ENCODE assay signal across 9 mouse cellular contexts in genomic region chr5:120514754-120515153, GRCm38 (mm10). TPM values are rescaled to one million over a fixed set of nuclear protein-coding genes. Genes with fewer than 3 reads are reported as not detected.
A peak's percentile ranks its signal among the peaks of the same experiment; 100 is the strongest.
DNase-seq lines count a peak whose midpoint lies in the region; ATAC-seq and TF ChIP-seq lines count a peak whose summit lies in the region.
"Had no signal": no experiment of that assay in that cellular context is flagged by ENCODE, and none has a peak within 500 bp of the region (broad histone marks: within the 10 kb centered on the region; RNA-seq: fewer than 3 reads in every experiment).

No protein-coding gene starts in this region.

- TF ChIP-seq POLR2A in myocyte (IDR thresholded peaks at IDR 0.05; ENCODE audit: insufficient read length, low read depth) = no peak

- H3K79me2 ChIP-seq in myocyte (ENCODE audit: control insufficient read depth, insufficient read depth) = peaks cover 9% of the 10 kb centered on the region

- H3K27ac ChIP-seq in neural tube, embryonic 12.5 days = no peak overlapping the region
- H3K27ac ChIP-seq in intestine, postnatal 0 days (ENCODE audit: low read depth, low read length) = no peak overlapping the region

- peak; percentile 53 to 57 for DNase-seq in cerebellum, postnatal 10 days
- no peak for DNase-seq in cerebellum, postnatal 4 days (ENCODE audit: low spot score in 2 of 2)
- DNase-seq in neural tube, embryonic 10.5 days (ENCODE audit: extremely low spot score, low spot score) = no peak
- DNase-seq in thymus, postnatal 4 days = no peak
- DNase-seq in left cerebral cortex, adult 8-10 months (ENCODE audit: low spot score in 2 of 2) = no peak

- H3K27me3 ChIP-seq in neural tube, embryonic 12.5 days (replicated peaks) = peaks cover 7% of the 10 kb centered on the region; the same call in 1 of the 2 replicates
- H3K27me3 ChIP-seq in intestine, postnatal 0 days (replicated peaks; ENCODE audit: control insufficient read depth, insufficient read depth, low read length) = no peaks in the 10 kb centered on the region
- no peaks in the 10 kb centered on the region for H3K27me3 ChIP-seq in myocyte (ENCODE audit: control insufficient read depth, insufficient read depth, insufficient read length)

- H3K36me3 ChIP-seq in neural tube, embryonic 12.5 days = no peaks in the 10 kb centered on the region
- H3K36me3 ChIP-seq in intestine, postnatal 0 days (ENCODE audit: control insufficient read depth, insufficient read depth) = 0 out of 2 replicates have a peak, but pooled peaks cover 2% of the 10 kb centered on the region
- peaks cover under 1% of the 10 kb centered on the region for H3K36me3 ChIP-seq in myocyte (ENCODE audit: control insufficient read depth, insufficient read depth)

- no peak for ATAC-seq in neural tube, embryonic 12.5 days (ENCODE audit: low FRiP score, low read depth)
- no peak for ATAC-seq in intestine, postnatal 0 days

- peaks cover 42% of the 10 kb centered on the region for H3K4me1 ChIP-seq in neural tube, embryonic 12.5 days
- H3K4me1 ChIP-seq in intestine, postnatal 0 days (replicated peaks; ENCODE audit: control insufficient read depth, insufficient read depth, low read length) = 0 out of 2 replicates have a peak, but pooled peaks cover 11% of the 10 kb centered on the region

- H3K4me3 ChIP-seq in neural tube, embryonic 12.5 days = no peak overlapping the region
- no peak overlapping the region for H3K4me3 ChIP-seq in intestine, postnatal 0 days (ENCODE audit: low read depth, low read length)
- H3K4me3 ChIP-seq in myocyte = no peak overlapping the region

- 31% methylated on average over 4 of the region's 4 CpGs for WGBS in neural tube, embryonic 12.5 days
- WGBS in intestine, postnatal 0 days = 9% methylated on average over 4 of the region's 4 CpGs

- H3K9me3 ChIP-seq in neural tube, embryonic 12.5 days = no peaks in the 10 kb centered on the region
- H3K9me3 ChIP-seq in intestine, postnatal 0 days (ENCODE audit: control insufficient read depth) = no peaks in the 10 kb centered on the region

- H3K9ac ChIP-seq in neural tube, embryonic 12.5 days = no peak overlapping the region
- no peak overlapping the region for H3K9ac ChIP-seq in intestine, postnatal 0 days (ENCODE audit: low read depth, low read length)

- H3ac ChIP-seq in myocyte (ENCODE audit: control insufficient read depth, insufficient read length) = no peak overlapping the region

- H3K4me2 ChIP-seq in neural tube, embryonic 12.5 days (replicated peaks) = 0 out of 2 replicates have a peak overlapping the region, but pooled peaks have one; percentile 0
- H3K4me2 ChIP-seq in intestine, postnatal 0 days (replicated peaks; ENCODE audit: low read depth) = peak overlapping the region; percentile 17; the same call in 1 of the 2 replicates
- H3K4me2 ChIP-seq in myocyte (ENCODE audit: low read depth) = peak overlapping the region; percentile 62

- no peak for TF ChIP-seq CTCF in intestine, postnatal 0 days (IDR thresholded peaks at IDR 0.05; ENCODE audit: low read depth)

TF ChIP-seq in myocyte, 11 proteins besides CTCF, POLR2A, EP300 and RAD21:
- TF ChIP-seq E2F4 (IDR thresholded peaks at IDR 0.05; ENCODE audit: insufficient read depth) = no peak
- peak; percentile 28 to 81 (median 77) for TF ChIP-seq MYOD1 (IDR thresholded peaks at IDR 0.05; ENCODE audit: control insufficient read depth in 1 of 3, insufficient read length in 2 of 3, low read depth in 2 of 3)
- TF ChIP-seq SRF (IDR thresholded peaks at IDR 0.05; ENCODE audit: control insufficient read depth, insufficient read length, low read depth) = no peak
- TF ChIP-seq TCF3 (IDR thresholded peaks at IDR 0.05; ENCODE audit: insufficient read length, low read depth) = peak; percentile 13
- peak; percentile 79 for TF ChIP-seq TCF12 (IDR thresholded peaks at IDR 0.05; ENCODE audit: insufficient read depth, poor library complexity, severe bottlenecking)
- TF ChIP-seq POLR2AphosphoS2 (IDR thresholded peaks at IDR 0.05; ENCODE audit: insufficient read length, low read depth) = no peak
- TF ChIP-seq CEBPB (IDR thresholded peaks at IDR 0.05; ENCODE audit: insufficient read depth, poor library complexity, severe bottlenecking) = no peak
- no peak for TF ChIP-seq USF1 (IDR thresholded peaks at IDR 0.05; ENCODE audit: low read depth)
- TF ChIP-seq MYOG (IDR thresholded peaks at IDR 0.05; ENCODE audit: control insufficient read depth in 1 of 3, insufficient read depth in 1 of 3, insufficient read length in 2 of 3, low read depth in 2 of 3) = peak; percentile 41 to 87 (median 83)

RNA-seq across cellular contexts. Expression of gene Slc8b1, which starts 3.8 kb away (rescaled TPM):
- polyA plus RNA-seq in neural tube, embryonic 12.5 days (2016; fragmentation: Nextera tagmentation; extraction: Ambion mirVana) = 5.6 and 6.9 TPM in 2 replicates
- 4.1 and 4.4 TPM in 2 replicates for polyA plus RNA-seq in intestine, postnatal 0 days (2015; fragmentation: Nextera tagmentation; extraction: Ambion mirVana)
- polyA plus RNA-seq in myocyte (2012; fragmentation: generic; extraction: Trizol) = 19.6 TPM
- 1 to 10 TPM; 5.0 to 8.6 (median 6.3) TPM for total RNA-seq in left cerebral cortex, adult 8-10 months (2022)

RNA-seq across cellular contexts. Expression of gene Plbd2, which starts 11.3 kb away (rescaled TPM):
- polyA plus RNA-seq in neural tube, embryonic 12.5 days (2016; fragmentation: Nextera tagmentation; extraction: Ambion mirVana) = 44.7 and 46.2 TPM in 2 replicates
- polyA plus RNA-seq in intestine, postnatal 0 days (2015; fragmentation: Nextera tagmentation; extraction: Ambion mirVana) = 63.6 and 67.2 TPM in 2 replicates
- 75.3 TPM for polyA plus RNA-seq in myocyte (2012; fragmentation: generic; extraction: Trizol)
- total RNA-seq in left cerebral cortex, adult 8-10 months (2022) = 10 to 100 TPM; 59.8 to 67.4 (median 64.8) TPM

RNA-seq across cellular contexts. Expression of gene Sds, which starts 38.4 kb away (rescaled TPM):
- polyA plus RNA-seq in neural tube, embryonic 12.5 days (2016; fragmentation: Nextera tagmentation; extraction: Ambion mirVana) = not detected in 2 replicates
- polyA plus RNA-seq in intestine, postnatal 0 days (2015; fragmentation: Nextera tagmentation; extraction: Ambion mirVana) = not detected in 2 replicates
- not detected for polyA plus RNA-seq in myocyte (2012; fragmentation: generic; extraction: Trizol)
- 1 to 10 TPM in 1 of 4 experiments, under 1 TPM in 2, not detected in 1; 0.61 to 2.0 (median 1.00) TPM for total RNA-seq in left cerebral cortex, adult 8-10 months (2022)
- polyA plus RNA-seq: heart, embryonic 14.5 days had no signal

RNA-seq across cellular contexts. Expression of gene Sdsl, which starts 42.1 kb away (rescaled TPM):
- polyA plus RNA-seq in neural tube, embryonic 12.5 days (2016; fragmentation: Nextera tagmentation; extraction: Ambion mirVana) = 7.0 TPM in 2 replicates
- polyA plus RNA-seq in intestine, postnatal 0 days (2015; fragmentation: Nextera tagmentation; extraction: Ambion mirVana) = 21.2 and 21.5 TPM in 2 replicates
- 1.4 TPM for polyA plus RNA-seq in myocyte (2012; fragmentation: generic; extraction: Trizol)
- 1 to 10 TPM; 4.2 to 7.8 (median 6.2) TPM for total RNA-seq in left cerebral cortex, adult 8-10 months (2022)

Comparison
In these comparisons a context has a peak if more than half of its experiments do, and no peak if none do; other contexts are left out.
1. DNase-seq: peak in cerebellum, postnatal 10 days (2 of 2); none in cerebellum, postnatal 4 days (0 of 2), neural tube, embryonic 10.5 days (single experiment), thymus, postnatal 4 days (single experiment) and left cerebral cortex, adult 8-10 months (0 of 2).
2. H3K4me2 ChIP-seq: peak in every context shown above with its lines; median percentile 62 in myocyte; 17 in intestine, postnatal 0 days; 0 in neural tube, embryonic 12.5 days.